In the genomic region with DNA sequence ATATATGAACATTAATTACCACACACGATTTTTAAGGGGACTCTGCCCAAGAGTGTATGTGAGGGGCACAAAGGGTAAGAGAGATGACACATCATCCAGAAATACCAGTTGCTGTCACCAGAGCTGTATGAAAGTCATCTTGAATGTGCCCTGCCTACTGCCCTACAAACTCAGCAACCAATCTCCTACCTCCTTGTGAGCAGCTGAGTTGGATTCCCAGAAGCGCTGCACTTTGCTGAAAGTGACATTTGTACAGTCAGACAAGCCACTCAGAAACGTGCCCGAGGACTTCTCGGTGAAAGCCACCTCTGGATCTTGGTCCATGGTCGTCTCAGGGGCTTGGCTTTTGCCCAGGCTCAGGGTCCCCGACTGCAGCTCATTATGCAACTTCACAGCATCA, we compare ENCODE assay signal across 8 mouse cellular contexts. TPM values are rescaled to one million over a fixed set of nuclear protein-coding genes. Genes with fewer than 3 reads are reported as not detected.
DNase-seq lines count a peak whose midpoint lies in the region; ATAC-seq and TF ChIP-seq lines count a peak whose summit lies in the region.

No protein-coding gene starts in this region.

- WGBS in kidney, postnatal 0 days, result 48% methylated on average over 7 of the region's 7 CpGs
- 44% methylated on average over 7 of the region's 7 CpGs for WGBS in hindbrain, postnatal 0 days

- no peak overlapping the region for H3K27ac ChIP-seq in kidney, postnatal 0 days
- H3K27ac ChIP-seq in hindbrain, postnatal 0 days, result no peak overlapping the region

- H3K27me3 ChIP-seq in kidney, postnatal 0 days (ENCODE audit: insufficient read depth, low read length), result no peaks in the 10 kb centered on the region
- H3K27me3 ChIP-seq in hindbrain, postnatal 0 days (ENCODE audit: insufficient read depth, low read length), result no peaks in the 10 kb centered on the region

- H3K4me3 ChIP-seq in kidney, postnatal 0 days (replicated peaks; ENCODE audit: low read depth, low read length), result peak overlapping the region; percentile 78
- H3K4me3 ChIP-seq in hindbrain, postnatal 0 days (ENCODE audit: low read length), result peak overlapping the region; percentile 70

- ATAC-seq in kidney, postnatal 0 days (replicated peaks; ENCODE audit: low FRiP score, low read depth), result no peak
- no peak for ATAC-seq in hindbrain, postnatal 0 days

- TF ChIP-seq CTCF in kidney, postnatal 0 days (IDR thresholded peaks at IDR 0.05; ENCODE audit: low read depth), result no peak
- no peak for TF ChIP-seq CTCF in hindbrain, postnatal 0 days (IDR thresholded peaks at IDR 0.05; ENCODE audit: low read depth)

- peak overlapping the region; percentile 81 for H3K4me2 ChIP-seq in kidney, postnatal 0 days (ENCODE audit: low read length)
- H3K4me2 ChIP-seq in hindbrain, postnatal 0 days (ENCODE audit: low read depth, low read length), result peak overlapping the region; percentile 84

- H3K36me3 ChIP-seq in kidney, postnatal 0 days (ENCODE audit: insufficient read depth, low read length), result 0 out of 2 replicates have a peak, but pooled peaks cover 5% of the 10 kb centered on the region
- H3K36me3 ChIP-seq in hindbrain, postnatal 0 days (ENCODE audit: insufficient read depth, low read length), result peaks cover 11% of the 10 kb centered on the region

- peak overlapping the region; percentile 51; the same call in 1 of the 2 replicates for H3K9ac ChIP-seq in kidney, postnatal 0 days (ENCODE audit: low read depth, low read length)
- no peak overlapping the region for H3K9ac ChIP-seq in hindbrain, postnatal 0 days (replicated peaks; ENCODE audit: low read length)

- peaks cover 13% of the 10 kb centered on the region for H3K4me1 ChIP-seq in kidney, postnatal 0 days (replicated peaks; ENCODE audit: insufficient read depth, low read length)
- peaks cover 4% of the 10 kb centered on the region; the same call in 1 of the 2 replicates for H3K4me1 ChIP-seq in hindbrain, postnatal 0 days (ENCODE audit: insufficient read depth, low read length)

- no peak for DNase-seq in kidney, postnatal 0 days (ENCODE audit: low spot score)
- no peak for DNase-seq in kidney, adult 8-10 months
- DNase-seq in c-Kit-positive CD71-positive TER-119-positive erythroid progenitor cells, embryonic 14.5 days (ENCODE audit: low spot score), result peak; percentile 74
- DNase-seq in hindbrain, postnatal 0 days (ENCODE audit: low spot score), result no peak
- peak; percentile 22 for DNase-seq in naive thymus-derived CD4-positive, alpha-beta T cell, adult 2 months (ENCODE audit: low read depth)
- DNase-seq in frontal cortex, adult 2 months (ENCODE audit: extremely low spot score in 1 of 2, low spot score in 1 of 2), result no peak
- DNase-seq in kidney, postnatal 14 days, result no peak
- no peak for DNase-seq in adrenal gland, postnatal 10 days

- H3K9me3 ChIP-seq in kidney, postnatal 0 days (replicated peaks; ENCODE audit: low read length), result no peaks in the 10 kb centered on the region
- no peaks in the 10 kb centered on the region for H3K9me3 ChIP-seq in hindbrain, postnatal 0 days (ENCODE audit: low read length)

RNA-seq across cellular contexts. Expression of a gene that starts 1.0 kb away (rescaled TPM):
- polyA plus RNA-seq in kidney, postnatal 0 days (2015; fragmentation: Nextera tagmentation; extraction: Ambion mirVana), result 7.9 and 9.3 TPM in 2 replicates
- total RNA-seq in hindbrain, postnatal 0 days (2014; rRNA removed), result 19.2 and 21.9 TPM in 2 replicates
- polyA plus RNA-seq in hindbrain, postnatal 0 days (2015; fragmentation: Nextera tagmentation; extraction: Ambion mirVana), result 11.9 and 12.3 TPM in 2 replicates
- polyA plus RNA-seq in frontal cortex, adult 2 months (2012; rRNA removed), result 17.0 and 19.0 TPM in 2 replicates
- total RNA-seq in adrenal gland, postnatal 10 days (2021), result 10 to 100 TPM; 12.6 to 12.8 TPM

RNA-seq across cellular contexts. Expression of a gene that starts 16.8 kb away (rescaled TPM):
- 488 and 525 TPM in 2 replicates for polyA plus RNA-seq in kidney, postnatal 0 days (2015; fragmentation: Nextera tagmentation; extraction: Ambion mirVana)
- total RNA-seq in hindbrain, postnatal 0 days (2014; rRNA removed), result 539 and 558 TPM in 2 replicates
- 629 and 638 TPM in 2 replicates for polyA plus RNA-seq in hindbrain, postnatal 0 days (2015; fragmentation: Nextera tagmentation; extraction: Ambion mirVana)
- polyA plus RNA-seq in frontal cortex, adult 2 months (2012; rRNA removed), result 727 and 788 TPM in 2 replicates
- total RNA-seq in adrenal gland, postnatal 10 days (2021), result 100 to 1,000 TPM; 536 to 564 TPM

RNA-seq across cellular contexts. Expression of a gene that starts 38.3 kb away (rescaled TPM):
- polyA plus RNA-seq in kidney, postnatal 0 days (2015; fragmentation: Nextera tagmentation; extraction: Ambion mirVana), result 69.3 and 70.2 TPM in 2 replicates
- 13.5 and 21.1 TPM in 2 replicates for total RNA-seq in hindbrain, postnatal 0 days (2014; rRNA removed)
- 64.8 and 69.4 TPM in 2 replicates for polyA plus RNA-seq in hindbrain, postnatal 0 days (2015; fragmentation: Nextera tagmentation; extraction: Ambion mirVana)
- polyA plus RNA-seq in frontal cortex, adult 2 months (2012; rRNA removed), result 25.1 and 28.0 TPM in 2 replicates
- 10 to 100 TPM; 24.3 to 25.5 TPM for total RNA-seq in adrenal gland, postnatal 10 days (2021)

RNA-seq across cellular contexts. Expression of a gene that starts 38.3 kb away (rescaled TPM):
- 70.0 and 73.4 TPM in 2 replicates for polyA plus RNA-seq in kidney, postnatal 0 days (2015; fragmentation: Nextera tagmentation; extraction: Ambion mirVana)
- 65.1 and 73.7 TPM in 2 replicates for total RNA-seq in hindbrain, postnatal 0 days (2014; rRNA removed)
- polyA plus RNA-seq in hindbrain, postnatal 0 days (2015; fragmentation: Nextera tagmentation; extraction: Ambion mirVana), result 81.9 and 89.4 TPM in 2 replicates
- 65.3 and 66.1 TPM in 2 replicates for polyA plus RNA-seq in frontal cortex, adult 2 months (2012; rRNA removed)
- 10 to 100 TPM; 30.7 to 36.7 TPM for total RNA-seq in adrenal gland, postnatal 10 days (2021)

RNA-seq across cellular contexts. Expression of a gene that starts 47.0 kb away (rescaled TPM):
- polyA plus RNA-seq in kidney, postnatal 0 days (2015; fragmentation: Nextera tagmentation; extraction: Ambion mirVana), result 5.8 and 7.2 TPM in 2 replicates
- 9.0 and 13.2 TPM in 2 replicates for total RNA-seq in hindbrain, postnatal 0 days (2014; rRNA removed)
- 5.8 and 7.3 TPM in 2 replicates for polyA plus RNA-seq in hindbrain, postnatal 0 days (2015; fragmentation: Nextera tagmentation; extraction: Ambion mirVana)
- polyA plus RNA-seq in frontal cortex, adult 2 months (2012; rRNA removed), result 7.5 and 8.3 TPM in 2 replicates
- total RNA-seq in adrenal gland, postnatal 10 days (2021), result 1 to 10 TPM; 4.8 to 7.1 TPM

Comparison
In these comparisons a context has a peak if more than half of its experiments do, and no peak if none do; other contexts are left out.
1. DNase-seq: peak in c-Kit-positive CD71-positive TER-119-positive erythroid progenitor cells, embryonic 14.5 days (single experiment) and naive thymus-derived CD4-positive, alpha-beta T cell, adult 2 months (single experiment); none in kidney, postnatal 0 days (single experiment), kidney, adult 8-10 months (0 of 2), hindbrain, postnatal 0 days (single experiment), frontal cortex, adult 2 months (0 of 2), kidney, postnatal 14 days (single experiment) and adrenal gland, postnatal 10 days (single experiment).